Mouse (Mus musculus) CD4-positive, CD25-positive, alpha-beta regulatory T cell, adult 2 months (primary cell): ENCODE measurements at regions not wholly inside any gene's neighbourhood (a gene's known extent, or its start where the extent isn't known, plus 50 kb on each side); places are given as distances from the start of the nearest gene placed in this dataset.

Experiments used
- DNase-seq: peaks from one replicate; pipeline ENCODE4 v3.0.0-alpha.2; 2012; ENCODE audit warnings: low read depth, low spot score

GRCm38 (mm10) chr11:18165609-18166347 lies 212.1 kb upstream of the Etaa1 start:
- no peak for DNase-seq

- DNase-seq, result no peak
These were observed 210.3 kb upstream of the Etaa1 start for GRCm38 (mm10) chr11:18164025-18164423.

- DNase-seq, result no peak
These were observed 209.7 kb upstream of the Etaa1 start for GRCm38 (mm10) chr11:18163156-18164024.

GRCm38 (mm10) chr11:18156506-18156905 lies 202.8 kb upstream of the Etaa1 start:
- no peak for DNase-seq

- DNase-seq, result no peak
These were observed 198.3 kb upstream of the Etaa1 start for GRCm38 (mm10) chr11:18151788-18152563.

GRCm38 (mm10) chr11:18151369-18151768 lies 197.7 kb upstream of the Etaa1 start:
- DNase-seq, result no peak

- DNase-seq, result no peak
These were observed 173.8 kb upstream of the Etaa1 start for GRCm38 (mm10) chr11:18127488-18127887.

GRCm38 (mm10) chr11:18123031-18123430 lies 169.4 kb upstream of the Etaa1 start:
- no peak for DNase-seq

- DNase-seq, result no peak
These were observed 168.9 kb upstream of the Etaa1 start for GRCm38 (mm10) chr11:18122616-18123015.

- DNase-seq, result no peak
These were observed 162.2 kb upstream of the Etaa1 start for GRCm38 (mm10) chr11:18115693-18116450.

GRCm38 (mm10) chr11:18102841-18103240 lies 149.2 kb upstream of the Etaa1 start:
- DNase-seq, result no peak

- no peak for DNase-seq
These were observed 122.3 kb upstream of the Etaa1 start for GRCm38 (mm10) chr11:18075840-18076435.

GRCm38 (mm10) chr11:18070586-18071306 lies 117.1 kb upstream of the Etaa1 start:
- DNase-seq, result no peak

GRCm38 (mm10) chr11:18070032-18070374 lies 116.3 kb upstream of the Etaa1 start:
- DNase-seq, result no peak

- no peak for DNase-seq
These were observed 115.8 kb upstream of the Etaa1 start for GRCm38 (mm10) chr11:18069348-18070031.

GRCm38 (mm10) chr11:18068085-18068484 lies 114.4 kb upstream of the Etaa1 start:
- DNase-seq, result no peak

- DNase-seq, result no peak
These were observed 114.0 kb upstream of the Etaa1 start for GRCm38 (mm10) chr11:18067676-18068075.

GRCm38 (mm10) chr11:18041589-18041988 lies 87.9 kb upstream of the Etaa1 start:
- DNase-seq, result no peak

- no peak for DNase-seq
These were observed 77.4 kb upstream of the Etaa1 start for GRCm38 (mm10) chr11:18031049-18031448.

- DNase-seq, result no peak
These were observed 68.4 kb upstream of the Etaa1 start for GRCm38 (mm10) chr11:18022065-18022464.
